Mouse (Mus musculus) liver, embryonic 13.5 days (tissue): ENCODE measurements at regions not wholly inside any gene's neighbourhood (a gene's known extent, or its start where the extent isn't known, plus 50 kb on each side); places are given as distances from the start of the nearest gene placed in this dataset.

ENCODE experiments used
- ATAC-seq: fragments of 200-750 bp; cut with Nextera tagmentation; 2 replicates; pipeline ENCODE4 v1.8.0; 2017; ENCODE audit warnings: low read depth, mild to moderate bottlenecking, moderate number of reproducible peaks, moderate library complexity
- DNase-seq: peaks from one replicate; pipeline ENCODE4 v3.0.0; 2022
- H3K27ac ChIP-seq: fragments of 300-500 bp; sonication (generic); 2 replicates; pipeline ENCODE4 v1.5.1; 2015; ENCODE audit warnings: moderate library complexity, mild to moderate bottlenecking, inconsistent platforms
- H3K27me3 ChIP-seq: fragments of 300-500 bp; sonication (generic); 2 replicates; pipeline ENCODE4 v1.6.1; 2015; ENCODE audit warnings: mild to moderate bottlenecking, inconsistent platforms
- H3K36me3 ChIP-seq: fragments of 300-500 bp; sonication (generic); 2 replicates; pipeline ENCODE4 v1.6.1; 2015; ENCODE audit warnings: mild to moderate bottlenecking, inconsistent platforms
- H3K4me1 ChIP-seq: fragments of 300-500 bp; sonication (generic); replicated peaks from 2 replicates; pipeline ENCODE4 v1.6.1; 2015; ENCODE audit warnings: inconsistent platforms
- H3K4me2 ChIP-seq: fragments of 300-500 bp; sonication (generic); 2 replicates; pipeline ENCODE4 v1.6.1; 2015; ENCODE audit warnings: inconsistent platforms, mild to moderate bottlenecking, moderate library complexity
- H3K4me3 ChIP-seq: fragments of 300-500 bp; sonication (generic); replicated peaks from 2 replicates; pipeline ENCODE4 v1.5.1; 2015; ENCODE audit warnings: mild to moderate bottlenecking, inconsistent platforms
- H3K9ac ChIP-seq: fragments of 300-500 bp; sonication (generic); 2 replicates; pipeline ENCODE4 v1.6.1; 2015; ENCODE audit warnings: mild to moderate bottlenecking, inconsistent platforms
- H3K9me3 ChIP-seq: fragments of 300-500 bp; sonication (generic); replicated peaks from 2 replicates; pipeline ENCODE4 v1.6.1; 2016; ENCODE audit warnings: inconsistent platforms
- WGBS: fragments of 180-500 bp; shearing (Covaris S2); methylation state at CpG from one replicate; pipeline ENCODE4 v1.1.7; 2015; ENCODE audit not compliant: insufficient replicate concordance; 5-methylcytosine and 5-hydroxymethylcytosine counted together

DNA sequence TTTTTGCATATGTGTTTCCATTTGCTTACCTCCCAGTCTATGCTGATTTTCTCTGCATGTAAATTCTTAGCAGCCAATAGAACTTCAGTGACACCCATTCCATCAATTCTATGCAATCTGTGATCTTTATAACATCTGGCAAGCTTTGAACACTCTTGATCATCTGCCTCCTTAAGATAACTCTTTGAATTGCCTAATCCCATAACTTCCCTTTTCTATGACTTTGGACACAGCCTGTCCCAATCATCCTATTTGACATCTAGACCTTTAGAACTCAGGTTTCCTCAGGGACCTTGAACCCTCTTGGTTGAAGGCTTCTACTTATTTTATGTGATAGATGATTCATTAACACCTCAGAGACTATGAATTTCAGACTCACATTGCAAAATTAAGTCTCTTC, 1022.7 kb downstream of the Gsdmc2 start:
- Histone ChIP-seq H3K9ac (no peak overlapping the region), H3K27ac (no peak overlapping the region), H3K4me2 (no peak overlapping the region), H3K36me3 (no peaks in the 10 kb centered on the region), H3K9me3 (no peaks in the 10 kb centered on the region), H3K4me1 (no peaks in the 10 kb centered on the region), H3K27me3 (no peaks in the 10 kb centered on the region), H3K4me3 (no peak overlapping the region)
- DNase-seq (no peak), ATAC-seq (no peak)

DNA sequence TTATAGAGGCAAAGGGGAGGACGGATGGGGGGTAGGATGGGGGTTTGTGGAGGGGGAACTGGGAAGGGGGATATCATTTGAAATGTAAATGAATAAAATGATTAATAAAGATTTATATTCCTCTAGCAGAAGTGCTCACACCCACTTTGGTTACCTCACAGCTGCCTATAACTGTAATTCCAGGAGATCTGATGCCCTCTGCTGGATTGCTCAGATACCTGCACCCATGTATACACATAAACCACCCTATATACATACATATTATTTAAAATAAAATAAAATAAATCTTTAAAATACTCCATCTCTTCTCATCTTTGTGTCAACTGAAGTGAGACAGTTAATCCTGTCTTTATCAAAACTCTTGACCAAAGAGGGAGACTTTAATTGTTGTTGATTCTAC, 1031.9 kb downstream of the Gsdmc2 start:
- Histone ChIP-seq H3K9ac (no peak overlapping the region), H3K4me3 (no peak overlapping the region), H3K9me3 (no peaks in the 10 kb centered on the region), H3K27ac (no peak overlapping the region), H3K27me3 (no peaks in the 10 kb centered on the region), H3K4me2 (no peak overlapping the region), H3K4me1 (no peaks in the 10 kb centered on the region), H3K36me3 (no peaks in the 10 kb centered on the region)
- ATAC-seq (no peak), DNase-seq (no peak)
- 58% methylated on average over 1 of the region's 1 CpGs for WGBS

DNA sequence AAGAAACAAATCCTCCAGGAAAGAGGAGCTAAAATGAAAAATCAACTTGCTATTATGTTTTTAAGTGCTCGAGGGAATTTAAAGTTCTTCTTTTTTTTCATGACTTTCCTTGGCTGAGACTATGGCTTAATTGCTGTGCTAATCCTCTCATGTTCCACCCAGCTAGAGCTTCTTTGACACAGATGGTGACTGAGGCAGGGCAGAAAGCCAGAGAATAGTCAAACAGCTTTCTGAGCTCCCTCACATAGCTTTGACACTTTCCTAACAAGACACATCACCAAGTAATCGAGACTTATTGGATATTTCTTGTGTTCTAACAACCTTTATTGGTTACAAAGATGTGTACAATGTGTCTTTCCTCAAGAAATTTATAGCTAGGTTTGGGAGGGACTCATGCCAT, 1033.0 kb downstream of the Gsdmc2 start:
- Histone ChIP-seq H3K36me3 (no peaks in the 10 kb centered on the region), H3K27me3 (no peaks in the 10 kb centered on the region), H3K9me3 (no peaks in the 10 kb centered on the region), H3K4me1 (no peaks in the 10 kb centered on the region), H3K4me3 (no peak overlapping the region), H3K27ac (no peak overlapping the region), H3K9ac (no peak overlapping the region), H3K4me2 (no peak overlapping the region)
- ATAC-seq (no peak), DNase-seq (no peak)
- WGBS, result 44% methylated on average over 2 of the region's 2 CpGs

DNA sequence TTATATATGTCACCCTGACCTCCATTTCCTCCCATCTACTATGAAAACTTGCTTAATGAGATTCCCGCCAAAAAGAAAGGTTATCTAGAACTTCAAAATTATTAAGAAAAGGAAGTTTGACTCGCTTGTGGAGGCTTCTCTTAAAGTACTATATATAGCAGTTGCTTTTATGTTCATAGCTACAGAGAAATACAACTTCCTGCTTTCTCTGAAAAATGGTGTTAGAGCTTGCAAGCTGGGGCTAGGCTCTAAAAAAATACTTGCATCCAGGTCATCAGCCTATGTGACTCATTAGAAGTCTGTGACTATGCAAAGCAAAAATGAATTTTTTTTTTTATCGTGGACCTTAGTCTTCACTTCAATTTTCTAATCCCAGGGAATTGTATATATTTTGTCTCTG, 1035.7 kb downstream of the Gsdmc2 start:
- ATAC-seq (no peak), DNase-seq (no peak)
- H3K36me3 ChIP-seq, result no peaks in the 10 kb centered on the region
- no peak overlapping the region for H3K27ac ChIP-seq
- no peaks in the 10 kb centered on the region for H3K9me3 ChIP-seq
- no peak overlapping the region for H3K4me2 ChIP-seq
- WGBS, result 44% methylated on average over 3 of the region's 3 CpGs
- no peaks in the 10 kb centered on the region for H3K4me1 ChIP-seq
- H3K9ac ChIP-seq, result no peak overlapping the region
- H3K27me3 ChIP-seq, result no peaks in the 10 kb centered on the region
- no peak overlapping the region for H3K4me3 ChIP-seq

DNA sequence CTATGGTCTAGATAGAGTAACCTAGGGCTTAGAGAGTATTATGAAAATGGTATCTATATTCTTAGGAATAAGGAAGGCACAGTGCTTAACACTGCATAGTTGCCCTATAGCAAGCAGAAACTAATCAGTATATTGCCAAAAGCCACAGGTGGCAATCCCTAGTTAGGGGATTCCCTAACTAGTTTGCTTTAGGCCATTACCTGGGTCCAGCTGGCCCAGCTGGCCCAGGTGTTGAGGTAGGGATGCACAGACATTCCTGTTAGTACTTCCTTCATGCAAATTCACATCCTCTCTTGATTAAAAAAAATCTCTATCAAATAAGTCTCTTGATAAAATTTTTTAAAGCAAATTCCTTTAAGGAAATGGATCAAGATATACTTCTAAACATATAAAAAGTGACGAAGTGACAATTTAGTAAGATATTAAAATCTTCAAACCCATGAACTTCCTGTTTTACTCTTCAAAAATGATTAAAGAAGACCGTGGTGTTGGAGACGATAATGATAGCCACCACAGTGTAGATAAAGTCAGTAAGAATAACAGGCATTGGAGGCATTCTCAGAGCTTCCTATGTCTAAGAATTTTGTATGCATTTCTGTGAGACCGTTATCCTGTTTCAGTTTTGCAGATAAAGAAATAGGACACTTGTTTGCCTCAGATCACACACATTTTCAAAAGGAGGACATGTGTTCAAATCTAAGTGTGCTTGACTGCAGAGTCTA, 1036.7 kb downstream of the Gsdmc2 start:
- ATAC-seq (no peak), DNase-seq (no peak)
- Histone ChIP-seq H3K27me3 (no peaks in the 10 kb centered on the region), H3K9ac (no peak overlapping the region), H3K4me1 (no peaks in the 10 kb centered on the region), H3K9me3 (no peaks in the 10 kb centered on the region), H3K27ac (no peak overlapping the region), H3K36me3 (no peaks in the 10 kb centered on the region), H3K4me3 (no peak overlapping the region), H3K4me2 (no peak overlapping the region)
- 26% methylated on average over 4 of the region's 4 CpGs for WGBS

DNA sequence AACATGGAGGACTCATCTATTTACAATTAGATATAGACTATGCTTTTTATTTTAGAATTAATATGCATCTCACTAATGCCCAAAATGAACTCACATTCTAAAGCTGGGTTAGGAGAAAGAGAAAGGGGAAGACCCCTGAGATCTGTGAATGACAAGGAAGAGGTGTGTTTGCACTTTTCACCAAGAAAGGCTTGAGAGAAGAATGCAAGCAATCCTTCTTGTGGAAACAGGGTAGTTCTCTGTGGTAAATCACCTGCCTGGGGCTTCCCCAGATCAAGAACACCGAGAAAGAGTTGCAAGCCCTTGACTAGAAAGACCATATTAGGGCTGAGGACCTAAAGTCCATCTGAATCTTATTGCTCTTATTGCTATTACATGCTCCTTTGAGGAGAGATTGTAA, 1037.6 kb downstream of the Gsdmc2 start:
- Histone ChIP-seq H3K27ac (no peak overlapping the region), H3K9me3 (no peaks in the 10 kb centered on the region), H3K4me1 (no peaks in the 10 kb centered on the region), H3K4me2 (no peak overlapping the region), H3K9ac (no peak overlapping the region), H3K36me3 (no peaks in the 10 kb centered on the region), H3K27me3 (no peaks in the 10 kb centered on the region), H3K4me3 (no peak overlapping the region)
- 67% methylated on average over 1 of the region's 1 CpGs for WGBS
- ATAC-seq, result no peak
- DNase-seq, result no peak

DNA sequence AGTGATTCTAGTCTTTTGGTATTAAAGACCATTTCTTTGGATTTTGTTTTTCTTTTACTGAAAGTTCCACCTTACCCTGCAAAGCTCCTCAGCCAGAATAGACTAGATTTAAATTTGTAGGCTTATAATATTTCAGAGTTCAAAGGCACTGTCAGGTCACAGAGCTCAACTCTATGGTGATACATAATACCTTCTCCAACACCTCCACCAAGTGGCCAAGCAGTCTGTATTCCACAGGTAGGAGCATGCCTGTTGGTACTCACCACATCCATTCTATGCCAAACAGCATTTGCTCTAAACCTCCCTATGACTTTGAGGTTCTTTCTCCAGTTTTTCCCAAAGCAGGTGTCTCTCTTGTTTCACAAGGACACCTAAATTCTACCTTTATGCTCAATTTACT, 1042.2 kb downstream of the Gsdmc2 start:
- Histone ChIP-seq H3K9me3 (no peaks in the 10 kb centered on the region), H3K27ac (no peak overlapping the region), H3K36me3 (no peaks in the 10 kb centered on the region), H3K4me2 (no peak overlapping the region), H3K4me3 (no peak overlapping the region), H3K9ac (no peak overlapping the region), H3K4me1 (no peaks in the 10 kb centered on the region), H3K27me3 (no peaks in the 10 kb centered on the region)
- no peak for ATAC-seq
- no peak for DNase-seq

DNA sequence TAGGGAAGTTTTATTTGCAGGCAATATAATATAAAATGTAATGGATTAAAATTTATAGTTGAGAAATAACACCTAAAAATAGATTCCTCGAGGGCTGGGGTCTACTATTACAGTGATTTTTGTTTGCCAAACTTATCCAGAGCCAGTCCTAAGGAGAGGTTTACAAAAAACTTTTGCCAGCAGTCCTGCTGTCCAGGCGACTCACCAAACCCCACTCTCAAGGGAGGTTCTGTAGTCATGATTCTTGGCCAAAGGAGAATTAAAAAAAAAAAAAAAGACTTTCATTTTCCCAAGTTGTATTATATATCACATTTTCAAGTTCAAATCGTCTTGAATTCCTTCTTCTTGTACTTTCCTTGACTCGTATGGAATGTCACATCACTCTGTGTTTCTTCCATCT, 1046.2 kb downstream of the Gsdmc2 start:
- Histone ChIP-seq H3K4me3 (no peak overlapping the region), H3K4me2 (no peak overlapping the region), H3K27me3 (no peaks in the 10 kb centered on the region), H3K4me1 (no peaks in the 10 kb centered on the region), H3K36me3 (no peaks in the 10 kb centered on the region), H3K9me3 (no peaks in the 10 kb centered on the region), H3K27ac (no peak overlapping the region), H3K9ac (no peak overlapping the region)
- ATAC-seq (no peak), DNase-seq (no peak)
- 47% methylated on average over 4 of the region's 4 CpGs for WGBS

DNA sequence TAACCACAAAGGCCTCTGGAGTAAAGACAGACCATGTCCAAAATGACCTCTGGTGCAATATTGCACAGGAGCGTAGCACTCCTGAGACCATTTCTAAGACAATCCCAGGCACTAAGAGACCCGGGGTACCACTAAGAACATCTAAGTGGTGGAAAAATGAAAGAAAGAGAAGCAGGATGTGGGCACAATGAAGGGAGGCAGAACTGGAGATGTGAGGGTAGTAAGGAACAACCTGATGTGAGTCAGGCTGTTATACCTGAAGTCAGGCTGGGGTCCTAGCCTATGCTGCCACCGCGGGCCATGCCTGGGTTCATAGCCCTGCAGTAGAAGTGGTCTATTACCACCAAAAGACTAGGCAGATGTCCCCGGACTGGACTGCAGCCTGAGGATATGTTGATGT, 1051.4 kb downstream of the Gsdmc2 start:
- no peaks in the 10 kb centered on the region for H3K4me1 ChIP-seq
- H3K27me3 ChIP-seq, result no peaks in the 10 kb centered on the region
- ATAC-seq, result no peak
- H3K4me2 ChIP-seq, result no peak overlapping the region
- 60% methylated on average over 5 of the region's 5 CpGs for WGBS
- no peak for DNase-seq
- H3K9ac ChIP-seq, result no peak overlapping the region
- no peaks in the 10 kb centered on the region for H3K9me3 ChIP-seq
- H3K4me3 ChIP-seq, result no peak overlapping the region
- no peak overlapping the region for H3K27ac ChIP-seq
- no peaks in the 10 kb centered on the region for H3K36me3 ChIP-seq

DNA sequence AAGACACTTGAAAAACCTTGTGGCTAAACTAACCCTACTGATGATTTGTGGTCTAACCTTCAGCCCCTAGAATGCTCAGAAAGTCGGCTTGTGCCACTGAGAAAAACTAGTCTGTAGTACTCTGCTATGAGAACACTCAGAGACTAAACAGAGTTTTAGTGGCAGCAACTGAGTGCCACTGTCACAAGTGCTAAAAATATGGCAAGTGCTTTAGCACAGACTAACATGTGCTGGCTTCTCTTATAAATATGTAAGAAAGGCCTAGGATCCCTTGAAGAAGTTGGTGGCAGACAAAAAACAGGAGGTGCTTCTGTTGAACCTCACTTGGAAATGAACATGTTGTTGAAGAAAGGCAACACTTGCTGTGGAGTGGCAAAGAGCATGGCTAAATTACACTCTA, 1052.9 kb downstream of the Gsdmc2 start:
- no peak for ATAC-seq
- 33% methylated on average over 1 of the region's 1 CpGs for WGBS
- Histone ChIP-seq H3K9ac (no peak overlapping the region), H3K9me3 (no peaks in the 10 kb centered on the region), H3K36me3 (no peaks in the 10 kb centered on the region), H3K27me3 (no peaks in the 10 kb centered on the region), H3K4me3 (no peak overlapping the region), H3K4me2 (no peak overlapping the region), H3K4me1 (no peaks in the 10 kb centered on the region), H3K27ac (no peak overlapping the region)
- no peak for DNase-seq

DNA sequence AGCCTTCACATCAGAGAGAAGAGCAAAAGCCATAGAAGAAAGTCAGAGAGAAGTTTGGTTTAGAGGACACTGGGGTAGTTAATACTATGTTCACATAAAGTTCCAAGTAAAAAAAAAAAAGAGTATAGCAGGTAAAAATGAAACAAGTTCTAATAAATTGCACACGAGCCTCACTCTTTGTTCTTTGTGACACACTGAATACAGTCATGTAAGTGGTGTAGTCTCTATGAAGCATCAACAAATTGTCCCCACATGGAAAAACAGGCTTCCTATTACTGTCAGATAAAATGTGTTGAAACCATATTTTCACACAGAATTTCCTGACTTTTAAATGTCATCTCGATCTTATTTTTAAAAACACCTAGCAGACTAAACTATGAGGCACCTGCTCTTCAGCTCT, 1057.2 kb downstream of the Gsdmc2 start:
- 52% methylated on average over 2 of the region's 2 CpGs for WGBS
- no peaks in the 10 kb centered on the region for H3K4me1 ChIP-seq
- no peaks in the 10 kb centered on the region for H3K9me3 ChIP-seq
- H3K36me3 ChIP-seq, result no peaks in the 10 kb centered on the region
- no peak overlapping the region for H3K4me3 ChIP-seq
- no peak overlapping the region for H3K9ac ChIP-seq
- H3K27me3 ChIP-seq, result no peaks in the 10 kb centered on the region
- no peak overlapping the region for H3K27ac ChIP-seq
- ATAC-seq (no peak), DNase-seq (no peak)
- H3K4me2 ChIP-seq, result no peak overlapping the region

DNA sequence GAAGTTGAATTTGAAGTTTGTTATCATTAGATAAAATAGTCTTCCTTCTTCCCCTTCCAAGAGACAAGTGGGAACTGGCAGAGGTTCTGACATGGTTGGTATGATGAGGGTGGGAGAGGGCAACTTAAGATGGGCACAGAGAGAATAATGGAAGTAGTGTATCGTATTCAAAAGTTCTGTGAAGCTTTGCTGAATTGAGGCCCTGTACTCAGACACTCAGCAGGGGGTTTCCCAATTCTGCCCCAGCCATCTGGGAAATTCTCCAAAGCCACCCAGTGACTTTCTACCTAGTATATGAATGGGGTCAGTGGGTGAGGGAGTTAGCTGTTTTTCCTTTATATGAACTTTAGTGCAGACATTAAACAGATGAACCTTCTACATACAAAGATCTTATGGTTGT, 1058.7 kb downstream of the Gsdmc2 start:
- no peak for DNase-seq
- no peak overlapping the region for H3K9ac ChIP-seq
- H3K4me3 ChIP-seq, result no peak overlapping the region
- ATAC-seq, result no peak
- no peaks in the 10 kb centered on the region for H3K4me1 ChIP-seq
- H3K27ac ChIP-seq, result no peak overlapping the region
- no peak overlapping the region for H3K4me2 ChIP-seq
- H3K36me3 ChIP-seq, result no peaks in the 10 kb centered on the region
- H3K9me3 ChIP-seq, result no peaks in the 10 kb centered on the region
- no peaks in the 10 kb centered on the region for H3K27me3 ChIP-seq
- WGBS, result 68% methylated on average over 1 of the region's 1 CpGs
